Mouse (Mus musculus): ENCODE data around the gene Rplp1. TPM values are rescaled to one million over a fixed set of nuclear protein-coding genes. Genes with fewer than 3 reads are reported as not detected.

Rplp1 gene
- polyA plus RNA-seq, 1 experiment = 1,808 TPM

- Histone ChIP-seq H3K4me3 (ENCODE audit: control insufficient read depth, low read depth, low read length) (no peak overlapping the region), H3K27me3 (ENCODE audit: control insufficient read depth, insufficient read depth, low read length) (no peaks in the 10 kb centered on the region), H3K27ac (ENCODE audit: control insufficient read depth, insufficient read depth, low read depth, low read length) (no peak overlapping the region), H3K36me3 (ENCODE audit: control insufficient read depth, insufficient read depth, low read length) (no peaks in the 10 kb centered on the region), H3K4me1 (ENCODE audit: control insufficient read depth, insufficient read depth, low read length) (peaks cover 2% of the 10 kb centered on the region)
- TF ChIP-seq POLR2A (IDR thresholded peaks at IDR 0.05; ENCODE audit: control insufficient read depth, low read depth, low read length) (no peak), CTCF (IDR thresholded peaks at IDR 0.05; ENCODE audit: control insufficient read depth, insufficient read depth, insufficient replicate concordance, low read depth, low read length) (no peak)
These were observed 36.8 kb downstream of the Rplp1 start for GRCm38 (mm10) chr9:61877373-61878112.

GRCm38 (mm10) chr9:61873325-61873724 is 41.0 kb downstream of the Rplp1 start:
- no peak overlapping the region for H3K27ac ChIP-seq (ENCODE audit: control insufficient read depth, insufficient read depth, low read depth, low read length)
- peaks cover 2% of the 10 kb centered on the region for H3K4me1 ChIP-seq (ENCODE audit: control insufficient read depth, insufficient read depth, low read length)
- H3K4me3 ChIP-seq (ENCODE audit: control insufficient read depth, low read depth, low read length) = no peak overlapping the region
- TF ChIP-seq CTCF (IDR thresholded peaks at IDR 0.05; ENCODE audit: control insufficient read depth, insufficient read depth, insufficient replicate concordance, low read depth, low read length) = no peak
- no peak for TF ChIP-seq POLR2A (IDR thresholded peaks at IDR 0.05; ENCODE audit: control insufficient read depth, low read depth, low read length)
- no peaks in the 10 kb centered on the region for H3K36me3 ChIP-seq (ENCODE audit: control insufficient read depth, insufficient read depth, low read length)
- H3K27me3 ChIP-seq (ENCODE audit: control insufficient read depth, insufficient read depth, low read length) = no peaks in the 10 kb centered on the region

- no peaks in the 10 kb centered on the region for H3K27me3 ChIP-seq (ENCODE audit: control insufficient read depth, insufficient read depth, low read length)
- no peak overlapping the region for H3K27ac ChIP-seq (ENCODE audit: control insufficient read depth, insufficient read depth, low read depth, low read length)
- TF ChIP-seq CTCF (IDR thresholded peaks at IDR 0.05; ENCODE audit: control insufficient read depth, insufficient read depth, insufficient replicate concordance, low read depth, low read length) = no peak
- no peak for TF ChIP-seq POLR2A (IDR thresholded peaks at IDR 0.05; ENCODE audit: control insufficient read depth, low read depth, low read length)
- no peaks in the 10 kb centered on the region for H3K36me3 ChIP-seq (ENCODE audit: control insufficient read depth, insufficient read depth, low read length)
- H3K4me1 ChIP-seq (ENCODE audit: control insufficient read depth, insufficient read depth, low read length) = peaks cover 2% of the 10 kb centered on the region; the same call in 1 of the 2 replicates
- no peak overlapping the region for H3K4me3 ChIP-seq (ENCODE audit: control insufficient read depth, low read depth, low read length)
These were observed 41.9 kb downstream of the Rplp1 start for GRCm38 (mm10) chr9:61872246-61872941.

- no peaks in the 10 kb centered on the region for H3K36me3 ChIP-seq (ENCODE audit: control insufficient read depth, insufficient read depth, low read length)
- H3K27ac ChIP-seq (ENCODE audit: control insufficient read depth, insufficient read depth, low read depth, low read length) = no peak overlapping the region
- no peak overlapping the region for H3K4me3 ChIP-seq (ENCODE audit: control insufficient read depth, low read depth, low read length)
- no peaks in the 10 kb centered on the region for H3K4me1 ChIP-seq (ENCODE audit: control insufficient read depth, insufficient read depth, low read length)
- no peaks in the 10 kb centered on the region for H3K27me3 ChIP-seq (ENCODE audit: control insufficient read depth, insufficient read depth, low read length)
- TF ChIP-seq POLR2A (IDR thresholded peaks at IDR 0.05; ENCODE audit: control insufficient read depth, low read depth, low read length) (no peak), CTCF (IDR thresholded peaks at IDR 0.05; ENCODE audit: control insufficient read depth, insufficient read depth, insufficient replicate concordance, low read depth, low read length) (no peak)
These were observed 42.5 kb downstream of the Rplp1 start for GRCm38 (mm10) chr9:61871839-61872238.

- Histone ChIP-seq H3K36me3 (ENCODE audit: control insufficient read depth, insufficient read depth, low read length) (no peaks in the 10 kb centered on the region), H3K4me1 (ENCODE audit: control insufficient read depth, insufficient read depth, low read length) (no peaks in the 10 kb centered on the region), H3K4me3 (ENCODE audit: control insufficient read depth, low read depth, low read length) (no peak overlapping the region), H3K27me3 (ENCODE audit: control insufficient read depth, insufficient read depth, low read length) (no peaks in the 10 kb centered on the region), H3K27ac (ENCODE audit: control insufficient read depth, insufficient read depth, low read depth, low read length) (no peak overlapping the region)
- TF ChIP-seq CTCF (IDR thresholded peaks at IDR 0.05; ENCODE audit: control insufficient read depth, insufficient read depth, insufficient replicate concordance, low read depth, low read length) (no peak), POLR2A (IDR thresholded peaks at IDR 0.05; ENCODE audit: control insufficient read depth, low read depth, low read length) (no peak)
These were observed 46.7 kb downstream of the Rplp1 start for GRCm38 (mm10) chr9:61867659-61868058.

Other genes starting within 250 kb of the Rplp1 start
- gene Kif23, start 32.2 kb upstream of the Rplp1 start, polyA plus RNA-seq (2012; rRNA removed) = 8.4 and 12.8 TPM in 2 replicates
- gene Paqr5, start 112.3 kb upstream of the Rplp1 start, polyA plus RNA-seq (2012; rRNA removed) = 804 and 867 TPM in 2 replicates
- 2.9 and 3.3 TPM in 2 replicates for gene Glce, start 208.1 kb upstream of the Rplp1 start, polyA plus RNA-seq (2012; rRNA removed)

All from testis, adult 2 months (tissue).